Mouse (Mus musculus) bone marrow, adult 2 months (tissue): ENCODE results near the gene Mlf2.

Source experiments
- CTCF ChIP-seq: fragments of 200-500 bp; IDR thresholded peaks from 2 replicates; pipeline ENCODE4 v1.5.1; 2011; ENCODE audit warnings: low read length, control low read depth; ENCODE audit not compliant: control insufficient read depth, insufficient read depth
- POLR2A ChIP-seq: fragments of 200-500 bp; IDR thresholded peaks from 2 replicates; pipeline ENCODE4 v1.6.1; 2011; ENCODE audit warnings: low read depth, mild to moderate bottlenecking, control low read depth, low read length, borderline replicate concordance; ENCODE audit not compliant: control insufficient read depth

DNA sequence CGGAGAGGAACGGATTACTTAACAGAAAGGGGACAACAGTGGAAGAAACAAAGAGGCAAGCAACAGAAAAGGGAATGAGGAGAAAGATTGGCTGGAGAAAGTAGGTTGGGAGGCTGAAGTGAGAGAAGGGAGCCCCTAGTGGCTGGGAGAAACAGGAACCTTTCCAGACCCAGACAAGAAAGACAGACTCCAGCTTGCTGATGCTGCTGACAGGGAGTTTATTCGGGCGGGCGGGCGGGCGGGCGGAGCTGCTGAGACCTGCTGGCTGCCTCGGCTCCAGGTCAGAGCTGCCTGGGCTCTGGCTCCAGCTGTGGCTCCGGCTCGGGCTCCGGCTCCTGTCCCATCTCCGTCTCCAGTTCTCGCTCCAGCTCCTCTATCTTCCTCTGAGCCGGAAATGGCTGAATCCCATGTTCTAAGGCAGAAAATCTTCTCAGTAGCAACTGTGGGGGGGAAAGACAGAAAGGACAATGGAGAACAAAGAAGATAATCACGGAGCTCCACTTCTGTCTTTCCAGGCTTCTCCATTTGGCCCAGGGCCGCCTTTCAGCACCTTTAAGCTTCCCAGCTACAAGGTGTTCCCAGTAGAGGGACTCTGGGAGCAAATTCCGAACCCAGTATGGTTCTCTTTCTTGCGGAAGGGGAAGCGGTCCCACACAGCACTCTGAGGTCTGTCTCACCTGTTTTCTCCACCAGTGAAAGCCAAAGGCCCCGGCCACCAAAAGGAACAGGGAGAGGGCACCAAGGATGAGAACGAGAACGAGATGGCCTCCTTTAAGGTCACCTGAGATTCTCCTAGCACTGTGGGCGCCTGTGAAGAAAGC lies 26.8 kb upstream of the Mlf2 start:
- TF ChIP-seq POLR2A (no peak), CTCF (peak; percentile 60)
